Mouse (Mus musculus) layer of hippocampus, postnatal 14 days (tissue): ENCODE measurements around the gene B4gat1. TPM values are rescaled to one million over a fixed set of nuclear protein-coding genes. Genes with fewer than 3 reads are reported as not detected.

Experiments
- DNase-seq, 2 experiments: peaks; one replicate each; pipeline ENCODE4 v3.0.0; 2021 to 2022; ENCODE audit warnings: low spot score in 2 of 2, mixed read lengths in 1 of 2
- total RNA-seq, 2 experiments: library from RNA; stranded (reverse); gene quantifications; 2 replicates each; pipeline ENCODE4 v1.2.3; 2021

Gene B4gat1
- total RNA-seq, 2 experiments from 2014 or later, result 124 to 127 TPM

DNA sequence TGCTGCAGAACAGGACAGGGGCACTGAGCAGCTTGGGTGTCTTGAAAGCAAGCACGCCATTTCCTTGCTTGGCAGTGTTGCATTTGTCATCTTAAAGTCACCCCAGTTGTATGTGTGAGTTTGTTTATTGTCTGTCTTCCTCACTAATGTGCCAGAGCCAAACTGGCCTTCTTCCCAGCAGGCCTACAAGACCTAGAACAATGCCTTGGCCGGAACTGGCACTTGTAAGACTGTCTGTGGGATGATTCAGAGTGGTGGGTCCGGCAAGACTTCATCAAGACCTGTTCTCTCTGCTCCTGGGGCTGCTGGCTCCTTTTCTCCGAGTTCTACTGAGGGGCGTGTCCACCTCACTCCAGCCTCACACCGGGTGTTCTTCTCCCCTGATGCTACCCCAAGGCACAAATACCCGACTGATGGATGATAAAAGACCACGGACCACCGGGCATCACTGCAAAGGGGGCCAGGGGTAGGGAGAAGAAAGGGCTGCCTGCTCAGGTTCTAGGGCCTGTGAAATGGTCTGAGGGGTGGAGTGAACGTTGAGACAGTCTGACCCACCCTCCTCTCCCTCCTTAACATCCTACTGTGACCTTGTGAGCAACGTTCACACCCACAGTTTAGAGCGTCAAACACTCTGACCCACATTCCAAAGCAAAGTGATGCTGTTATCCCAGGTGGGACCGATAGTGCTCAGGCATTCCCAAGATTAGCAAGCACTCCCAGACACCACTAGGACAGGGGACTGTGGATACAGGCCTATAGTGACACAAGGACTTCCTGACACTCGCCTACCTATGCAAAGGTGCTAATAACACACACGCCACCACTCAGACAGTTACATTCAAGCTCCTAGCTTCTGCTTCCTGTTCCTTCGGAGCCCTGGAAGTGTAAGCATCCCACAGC is 19.5 kb downstream of the B4gat1 start:
- DNase-seq, result no peak

DNA sequence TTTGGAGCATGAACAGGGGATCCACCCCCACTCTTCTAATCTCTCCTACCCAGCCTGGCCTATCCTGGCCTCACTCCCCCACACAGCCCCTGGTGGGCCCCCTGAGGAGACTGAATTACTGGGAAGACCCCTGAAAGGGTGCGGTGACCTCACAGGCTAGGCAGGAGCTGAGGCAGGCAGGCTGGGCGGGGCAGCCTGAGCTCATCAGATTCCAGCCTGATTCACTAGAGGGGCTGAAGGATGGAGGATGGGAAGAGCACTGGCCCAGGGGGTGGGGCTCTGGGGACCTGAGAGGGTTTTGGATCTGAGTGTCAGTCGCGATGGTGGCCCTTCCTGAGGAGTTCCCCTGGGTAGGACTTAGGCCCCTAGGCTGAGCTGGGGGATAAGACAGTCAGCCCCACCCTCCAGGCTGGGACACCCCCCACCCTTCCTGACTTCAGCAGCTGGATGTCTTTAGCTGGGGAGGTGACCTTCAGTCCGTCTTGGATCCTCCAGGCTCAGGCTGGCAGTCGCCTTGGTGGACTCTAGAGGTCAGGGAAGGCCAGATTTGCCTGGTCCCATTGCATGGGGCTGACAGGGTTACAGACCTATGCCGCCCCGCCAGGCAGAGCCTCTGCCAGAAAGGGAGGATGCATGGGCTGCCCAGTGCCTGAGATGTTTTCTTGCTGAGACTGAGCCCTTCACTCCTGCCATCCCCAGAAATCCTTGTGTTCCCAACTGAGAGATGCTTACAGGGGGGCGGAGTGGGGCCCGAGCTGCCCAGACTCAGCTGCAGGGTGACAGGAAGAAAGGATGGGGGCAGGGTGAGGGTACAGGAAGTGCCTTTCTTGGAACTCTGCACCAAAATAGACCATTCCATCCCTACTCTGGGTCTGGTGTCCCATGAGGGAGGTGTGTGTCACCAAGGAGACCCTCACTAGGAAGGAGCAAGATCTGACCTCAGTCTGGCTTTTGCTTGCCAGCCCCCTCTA is 20.5 kb downstream of the B4gat1 start:
- no peak for DNase-seq

DNA sequence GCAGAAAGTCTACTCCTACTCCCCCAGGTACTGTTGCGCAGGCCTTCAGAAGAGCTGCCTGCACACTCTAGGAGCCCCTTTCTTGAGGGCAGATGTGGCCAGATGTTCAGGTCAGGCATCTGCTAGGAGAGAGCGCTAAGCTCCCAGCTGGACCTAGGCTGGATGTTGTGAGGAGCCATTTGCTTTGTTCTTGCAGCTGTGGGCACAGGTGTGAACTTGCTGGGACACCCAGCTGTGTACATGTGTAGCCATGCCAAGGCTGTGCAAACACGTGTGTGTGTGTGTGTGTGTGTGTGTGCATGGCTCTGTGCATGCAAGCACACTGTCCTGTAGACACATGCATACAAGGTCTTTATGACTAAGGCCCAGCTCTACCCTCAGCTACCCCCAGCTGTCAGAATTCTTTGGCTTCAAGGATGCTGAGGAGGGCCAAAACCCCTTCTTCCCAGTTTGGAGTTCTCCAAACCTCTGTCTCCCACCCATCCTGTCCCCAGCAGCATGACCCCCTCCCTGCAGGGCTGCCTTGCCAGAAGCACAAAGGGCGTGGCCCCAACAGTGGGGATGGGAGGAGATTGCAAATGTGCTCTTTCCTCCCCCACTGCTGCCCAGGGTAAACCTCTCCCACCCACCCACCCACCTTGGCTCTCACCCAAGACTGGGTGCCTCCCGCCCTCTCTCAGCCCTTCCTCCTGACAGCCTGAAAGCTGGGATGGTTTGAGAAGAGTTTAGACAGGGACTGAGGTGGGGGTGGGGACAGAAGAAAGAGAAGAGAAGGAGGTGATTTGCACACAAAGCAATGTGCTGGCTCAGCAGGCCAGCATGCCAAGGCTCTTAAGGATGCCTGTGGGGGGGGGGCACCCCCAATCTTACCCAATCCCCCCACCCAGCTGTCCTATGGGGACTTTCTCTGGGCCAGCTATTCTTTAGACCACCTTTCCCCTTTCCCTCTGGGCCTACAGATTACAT is 22.0 kb downstream of the B4gat1 start:
- DNase-seq, result no peak

DNA sequence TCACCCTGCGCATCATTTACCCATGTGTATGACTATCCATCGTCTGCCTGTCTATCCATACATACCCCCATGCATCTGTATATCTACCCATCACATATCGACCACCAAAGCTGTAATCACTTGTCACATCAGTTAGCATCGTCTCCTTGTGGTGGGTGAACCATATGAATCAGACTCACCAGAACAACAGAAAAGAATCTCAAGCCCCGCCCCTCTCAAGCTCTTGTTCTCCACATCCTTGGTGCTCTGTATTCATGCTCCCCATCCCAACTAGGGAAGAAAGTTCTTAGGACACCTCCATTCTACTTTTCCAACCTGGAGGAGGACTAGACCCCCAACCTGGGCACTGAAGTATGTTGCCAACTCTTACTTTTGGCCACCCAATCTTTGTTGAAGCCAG is 23.4 kb downstream of the B4gat1 start:
- DNase-seq, result no peak

DNA sequence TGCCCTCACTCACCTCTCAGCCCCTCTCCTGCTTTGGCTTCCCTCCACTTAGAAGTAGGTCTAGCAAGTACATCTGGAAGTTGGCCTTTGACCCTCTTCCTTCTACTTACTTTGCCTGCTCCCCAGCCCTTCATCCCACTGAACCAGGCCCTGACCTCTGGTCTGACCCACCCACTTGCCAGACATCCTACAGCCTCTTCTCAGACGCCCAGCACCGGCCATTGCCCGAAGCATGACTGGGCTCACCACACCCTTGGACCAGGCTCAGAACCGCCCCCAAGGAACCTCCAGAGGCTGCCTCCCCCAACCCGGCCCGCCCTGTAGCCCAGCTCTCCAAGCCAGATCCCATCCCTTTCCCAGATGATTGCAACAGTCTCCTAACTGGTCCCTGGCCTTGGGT is 23.8 kb downstream of the B4gat1 start:
- DNase-seq, result no peak

DNA sequence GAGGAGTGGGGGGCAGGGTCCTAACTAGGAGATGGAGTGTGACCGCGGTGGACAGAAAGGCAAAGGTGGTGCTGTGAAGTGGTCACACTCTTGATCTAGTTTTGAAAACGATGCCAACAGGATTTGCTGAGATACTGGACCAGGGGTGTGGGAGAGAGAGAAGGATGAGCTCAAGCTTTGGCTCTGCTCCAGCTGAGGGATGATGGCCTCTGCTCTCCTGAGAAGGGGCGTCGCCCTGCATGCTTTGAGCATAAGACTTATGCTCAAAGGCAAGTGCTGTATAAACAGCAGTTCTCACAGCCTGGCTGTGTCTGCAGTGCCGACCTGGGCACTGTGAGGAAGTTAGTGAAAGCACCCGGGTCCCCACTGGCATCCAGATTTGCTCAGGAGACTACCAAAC is 26.5 kb downstream of the B4gat1 start:
- DNase-seq, result no peak

DNA sequence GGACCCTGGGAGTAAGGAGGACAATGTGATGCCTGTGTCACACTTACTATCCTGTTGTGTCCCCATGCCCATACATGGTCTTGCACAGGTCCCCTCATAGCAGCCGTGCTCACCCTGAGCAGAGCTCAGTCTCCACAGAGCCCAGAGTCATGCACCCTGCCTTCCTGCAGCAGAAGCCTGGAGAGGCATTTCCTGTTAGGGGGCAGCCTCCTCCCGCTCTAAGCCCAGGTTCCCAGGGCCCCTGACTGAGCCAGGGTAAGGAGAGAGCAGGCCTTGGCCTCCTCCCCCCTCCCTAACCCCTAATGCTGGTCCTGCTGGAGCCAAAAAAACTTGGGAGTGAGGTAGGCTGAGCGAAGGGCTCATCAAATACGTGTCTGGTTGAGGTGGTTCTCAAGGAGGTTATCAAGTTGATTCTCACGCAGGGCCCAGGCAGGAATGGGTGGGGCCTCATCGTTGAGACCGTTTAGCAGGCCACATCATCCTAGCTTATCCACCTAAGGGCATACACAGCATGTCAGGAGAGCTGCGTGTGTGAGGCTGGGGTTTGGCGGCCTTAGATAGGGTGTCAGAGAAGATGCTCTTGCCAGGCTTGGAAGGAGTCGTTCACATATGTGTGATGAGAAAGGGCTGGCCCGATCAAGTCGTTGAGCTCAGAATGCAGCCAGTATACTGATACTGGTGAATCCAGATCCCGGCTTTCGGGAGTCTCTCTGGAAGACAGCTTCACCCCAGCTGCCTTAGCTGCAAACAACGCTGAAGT is 28.6 kb downstream of the B4gat1 start:
- DNase-seq, result no peak

DNA sequence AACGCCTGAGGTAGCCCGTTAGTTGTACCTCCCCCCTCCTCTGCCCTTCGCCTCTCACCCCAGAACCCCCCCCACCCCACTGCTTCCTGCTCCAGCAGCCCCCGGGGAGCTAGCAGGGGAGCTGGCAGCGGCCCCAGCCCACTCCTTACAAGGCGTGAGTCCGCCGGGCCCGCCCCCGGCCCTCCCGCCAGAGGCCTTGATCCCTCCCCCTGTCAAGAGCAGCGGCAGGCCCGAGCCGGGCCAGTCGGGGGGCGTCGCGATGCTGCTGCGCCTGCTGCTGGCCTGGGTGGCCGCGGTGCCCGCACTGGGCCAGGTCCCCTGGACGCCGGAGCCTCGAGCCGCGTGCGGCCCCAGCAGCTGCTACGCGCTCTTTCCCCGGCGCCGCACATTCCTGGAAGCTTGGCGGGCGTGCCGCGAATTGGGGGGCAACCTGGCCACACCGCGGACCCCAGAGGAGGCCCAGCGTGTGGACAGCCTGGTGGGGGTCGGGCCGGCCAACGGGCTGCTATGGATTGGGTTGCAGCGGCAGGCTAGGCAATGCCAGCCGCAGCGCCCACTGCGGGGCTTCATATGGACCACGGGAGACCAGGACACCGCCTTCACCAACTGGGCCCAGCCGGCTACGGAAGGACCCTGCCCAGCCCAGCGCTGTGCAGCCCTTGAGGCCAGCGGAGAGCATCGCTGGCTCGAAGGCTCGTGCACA is 29.4 kb downstream of the B4gat1 start, which contains the start of gene Cd248:
Gene Cd248, plus strand, starts transcription at position 212 of the 703 bp plus-strand sequence.
- DNase-seq, result no peak

DNA sequence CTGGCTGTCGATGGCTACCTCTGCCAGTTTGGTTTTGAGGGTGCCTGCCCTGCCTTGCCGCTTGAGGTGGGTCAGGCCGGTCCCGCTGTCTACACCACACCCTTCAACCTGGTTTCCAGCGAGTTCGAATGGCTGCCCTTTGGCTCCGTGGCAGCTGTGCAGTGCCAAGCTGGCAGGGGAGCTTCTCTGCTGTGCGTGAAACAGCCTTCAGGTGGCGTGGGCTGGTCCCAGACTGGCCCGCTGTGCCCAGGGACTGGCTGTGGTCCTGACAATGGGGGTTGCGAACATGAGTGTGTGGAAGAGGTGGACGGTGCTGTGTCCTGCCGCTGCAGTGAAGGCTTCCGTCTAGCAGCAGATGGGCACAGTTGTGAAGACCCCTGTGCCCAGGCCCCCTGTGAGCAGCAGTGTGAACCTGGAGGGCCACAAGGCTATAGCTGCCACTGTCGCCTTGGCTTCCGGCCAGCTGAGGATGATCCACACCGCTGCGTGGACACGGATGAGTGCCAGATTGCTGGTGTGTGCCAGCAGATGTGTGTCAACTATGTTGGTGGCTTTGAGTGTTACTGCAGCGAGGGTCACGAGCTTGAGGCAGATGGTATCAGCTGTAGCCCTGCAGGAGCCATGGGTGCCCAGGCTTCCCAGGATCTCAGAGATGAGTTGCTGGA is 30.1 kb downstream of the B4gat1 start:
- DNase-seq, result no peak

DNA sequence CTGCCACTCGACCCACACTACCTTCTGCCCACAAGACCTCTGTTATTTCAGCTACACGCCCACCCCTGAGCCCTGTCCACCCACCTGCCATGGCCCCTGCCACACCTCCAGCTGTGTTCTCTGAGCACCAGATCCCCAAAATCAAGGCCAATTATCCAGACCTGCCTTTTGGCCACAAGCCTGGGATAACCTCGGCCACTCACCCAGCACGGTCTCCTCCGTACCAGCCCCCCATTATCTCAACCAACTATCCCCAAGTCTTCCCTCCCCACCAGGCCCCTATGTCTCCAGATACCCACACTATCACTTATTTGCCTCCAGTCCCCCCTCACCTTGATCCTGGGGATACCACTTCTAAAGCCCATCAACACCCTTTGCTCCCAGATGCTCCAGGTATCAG is 30.9 kb downstream of the B4gat1 start:
- no peak for DNase-seq

DNA sequence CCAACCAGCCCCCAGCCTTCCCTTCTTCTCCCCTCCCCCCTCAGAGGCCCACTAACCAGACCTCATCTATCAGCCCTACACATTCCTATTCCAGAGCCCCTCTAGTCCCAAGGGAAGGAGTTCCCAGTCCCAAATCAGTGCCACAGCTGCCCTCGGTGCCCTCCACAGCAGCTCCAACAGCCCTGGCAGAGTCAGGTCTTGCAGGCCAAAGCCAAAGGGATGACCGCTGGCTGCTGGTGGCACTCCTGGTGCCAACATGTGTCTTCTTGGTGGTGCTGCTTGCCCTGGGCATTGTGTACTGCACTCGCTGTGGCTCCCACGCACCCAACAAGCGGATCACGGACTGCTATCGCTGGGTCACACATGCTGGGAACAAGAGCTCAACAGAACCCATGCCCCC is 31.4 kb downstream of the B4gat1 start:
- no peak for DNase-seq

DNA sequence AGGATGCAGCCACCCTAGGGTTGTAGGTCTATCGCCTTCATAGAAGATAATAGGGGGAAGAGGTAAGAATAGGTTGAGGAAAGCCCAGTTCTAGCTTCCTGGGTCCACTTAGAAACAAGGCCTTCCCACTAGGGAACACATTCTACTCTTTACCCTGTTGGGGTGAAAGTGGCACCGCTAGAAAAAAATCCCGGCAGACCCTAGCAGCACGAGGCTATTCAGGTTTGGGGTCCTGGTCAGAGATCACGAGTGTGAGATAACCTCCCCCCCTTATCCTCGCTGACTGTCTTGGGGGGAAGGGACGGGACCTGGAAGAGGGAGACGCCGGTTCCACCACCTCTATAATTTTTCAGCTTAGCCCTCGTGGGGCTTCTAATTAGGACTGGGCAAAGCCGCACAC is 32.5 kb downstream of the B4gat1 start:
- DNase-seq, result no peak

DNA sequence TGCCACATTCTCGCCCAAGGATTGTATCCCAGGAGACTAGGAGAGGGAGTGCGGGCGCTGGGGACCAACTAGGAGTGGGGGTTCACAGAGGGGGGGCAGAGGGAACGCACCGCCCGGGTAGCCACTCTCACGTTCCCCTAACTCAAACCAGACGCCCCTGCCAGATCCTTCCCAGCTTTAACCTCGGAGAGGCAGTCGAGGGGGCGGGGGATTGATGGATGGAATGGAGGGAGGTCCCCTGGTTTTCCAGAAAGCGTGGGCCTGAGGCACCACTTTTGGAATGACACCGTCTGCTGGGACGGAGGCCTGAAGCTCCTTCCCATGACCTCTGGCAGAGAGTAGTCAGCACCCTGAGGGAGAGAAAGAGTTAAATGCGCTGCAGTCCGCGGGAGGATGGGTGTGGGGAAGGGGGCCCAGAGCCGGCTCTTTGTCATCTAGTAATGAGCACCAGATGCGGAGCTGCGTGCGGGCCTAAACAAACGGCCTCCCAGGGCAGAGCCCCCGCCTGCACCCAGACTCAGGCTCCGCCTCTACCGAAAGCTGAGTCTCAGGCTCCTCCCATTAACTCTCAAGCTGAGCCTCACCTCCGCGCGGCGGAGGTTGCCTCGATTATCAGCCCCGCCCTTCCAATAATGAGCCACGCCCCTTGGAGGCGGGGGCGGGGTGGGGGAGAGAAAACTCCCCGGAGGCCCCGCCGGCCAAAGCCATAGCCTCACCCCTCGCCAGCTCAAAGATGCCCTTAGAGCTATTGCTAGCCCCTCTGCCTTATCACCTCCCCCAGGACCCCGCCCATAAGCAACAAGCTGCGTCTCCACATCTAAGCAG is 33.1 kb downstream of the B4gat1 start:
- DNase-seq, result no peak

DNA sequence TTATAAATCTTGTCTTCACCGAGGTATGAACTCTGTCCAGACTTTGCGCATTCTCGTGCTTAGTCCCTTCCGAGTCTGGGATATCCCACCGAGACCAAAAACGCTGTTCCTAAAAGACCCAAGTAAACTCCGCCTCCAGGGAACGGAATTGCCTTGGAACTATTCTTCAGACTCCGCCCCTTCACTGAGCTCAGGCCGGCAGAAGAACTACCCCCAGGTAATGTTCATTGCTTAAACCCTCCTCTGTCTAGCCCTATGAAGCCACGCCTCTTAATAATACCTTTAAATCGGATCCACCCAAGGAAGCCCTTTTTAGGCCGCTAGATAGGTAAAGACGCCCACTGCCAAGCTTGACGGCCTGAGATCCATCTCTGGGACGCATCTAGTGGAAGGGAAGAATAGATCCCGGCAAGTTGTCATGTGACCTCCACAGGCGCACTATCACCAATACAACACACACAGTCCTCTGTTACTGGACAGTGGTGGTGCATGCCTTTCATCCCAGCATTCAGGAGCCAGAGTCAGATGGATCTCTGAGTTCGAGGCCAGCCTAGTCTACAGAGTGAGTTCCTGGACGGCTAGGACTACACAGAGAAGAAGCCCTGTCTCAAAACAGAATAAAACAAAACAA is 33.9 kb downstream of the B4gat1 start:
- no peak for DNase-seq

DNA sequence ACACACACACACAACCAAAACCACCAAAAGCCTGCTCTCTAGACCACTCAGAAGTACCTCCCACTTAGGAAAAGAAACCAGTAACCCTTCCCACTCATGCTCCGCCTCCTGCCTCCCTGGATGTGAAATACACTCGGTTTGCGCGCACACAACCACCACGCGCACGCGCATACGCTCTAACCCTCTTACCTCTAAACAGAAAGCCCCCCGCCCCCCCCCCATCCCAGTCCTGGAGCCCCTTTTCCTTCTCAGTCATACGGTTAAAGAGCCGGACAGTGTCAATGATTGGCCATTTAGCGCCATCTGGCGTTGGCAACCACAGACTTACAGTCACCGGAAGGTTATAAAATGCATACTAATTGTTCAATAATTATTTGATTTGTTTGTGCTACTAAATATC is 34.4 kb downstream of the B4gat1 start:
- DNase-seq, result no peak

DNA sequence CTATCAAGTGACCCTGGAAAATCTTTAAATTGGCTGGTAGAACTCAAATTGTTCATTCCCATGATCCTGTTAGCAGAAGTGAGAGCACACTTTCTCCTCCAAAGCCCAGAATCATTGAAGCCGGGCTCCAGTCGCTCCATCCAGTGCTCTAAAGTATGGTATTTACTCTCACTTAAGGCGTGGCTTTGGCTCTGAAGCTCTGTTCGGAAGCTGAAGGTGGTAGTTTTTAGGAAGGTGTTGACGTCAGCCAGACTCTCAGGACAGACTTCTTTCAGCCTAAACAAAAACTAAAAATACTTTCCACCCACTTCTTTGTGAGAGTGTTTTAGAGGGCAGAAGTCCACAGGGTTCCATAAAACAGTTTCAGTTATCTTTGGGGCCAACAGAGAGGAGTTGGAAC is 34.9 kb downstream of the B4gat1 start:
- no peak for DNase-seq

DNA sequence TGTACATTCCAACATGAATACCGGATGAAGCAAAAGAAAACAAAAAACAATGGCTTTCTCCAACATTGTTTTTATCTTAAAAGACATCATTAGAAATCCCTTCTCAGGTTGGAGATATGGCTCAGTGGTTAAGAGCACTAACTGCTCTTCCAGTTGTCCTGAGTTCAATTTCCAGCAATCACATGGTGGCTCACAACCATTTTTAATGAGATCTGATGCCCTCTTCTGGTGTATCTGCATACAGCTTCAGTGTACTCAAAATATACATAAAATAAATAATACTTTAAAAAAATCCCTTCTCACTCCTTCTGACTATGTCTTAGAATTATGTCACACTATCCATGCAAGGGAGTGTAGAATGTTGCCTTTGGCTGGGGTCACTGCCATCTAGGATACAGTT is 40.7 kb downstream of the B4gat1 start:
- DNase-seq, result no peak

DNA sequence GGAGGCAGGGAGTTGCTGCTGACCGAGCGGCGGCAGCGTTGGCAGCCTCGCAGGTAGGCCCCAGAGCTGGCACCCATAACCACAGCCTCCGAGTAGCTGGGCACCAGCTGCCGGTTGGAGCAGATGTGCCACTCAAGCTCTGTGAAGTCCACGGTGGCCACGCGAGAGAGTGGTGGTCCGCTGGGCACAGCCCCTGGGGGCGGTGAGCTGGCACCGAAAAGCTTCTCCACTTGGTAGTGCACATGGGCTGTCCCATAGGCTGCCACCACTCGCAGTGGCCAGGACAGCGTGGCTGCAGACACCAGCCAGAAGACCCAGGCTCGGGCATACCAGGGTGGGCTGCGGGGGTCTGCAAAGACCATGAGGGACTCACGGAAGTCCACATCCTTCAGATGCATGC is 43.4 kb downstream of the B4gat1 start:
- no peak for DNase-seq
